Mouse (Mus musculus) olfactory bulb, adult 2 months (tissue): ENCODE data around the gene Pemt.

Experiments
- CTCF ChIP-seq: fragments of 200-500 bp; IDR thresholded peaks from 2 replicates; pipeline ENCODE4 v1.5.1; 2012; ENCODE audit warnings: low read depth, mild to moderate bottlenecking, low read length, moderate library complexity; ENCODE audit not compliant: insufficient read depth
- POLR2A ChIP-seq: fragments of 200-500 bp; IDR thresholded peaks from 2 replicates; pipeline ENCODE4 v1.6.1; 2012; ENCODE audit warnings: mild to moderate bottlenecking, low read depth, low read length, moderate library complexity; ENCODE audit not compliant: insufficient read depth

DNA sequence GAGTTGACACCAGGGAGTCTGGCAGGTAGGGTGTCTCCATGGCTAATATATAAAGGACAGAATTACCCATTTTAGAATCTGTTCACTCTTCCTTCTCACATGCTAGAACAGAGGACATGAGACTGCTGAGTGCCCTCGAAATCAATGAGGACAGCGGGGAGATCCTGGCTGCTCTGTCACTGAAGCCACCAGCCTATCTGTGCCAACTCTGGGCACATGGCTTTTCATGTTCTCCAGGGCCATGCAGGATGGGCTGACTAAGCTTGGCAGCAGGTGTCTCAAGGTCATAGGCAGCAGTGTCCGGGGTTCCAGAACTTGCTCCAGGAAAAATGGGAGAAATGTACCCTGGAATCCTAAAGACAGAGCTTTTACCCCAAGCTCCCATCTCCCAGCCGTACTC lies 21.4 kb upstream of the Pemt start:
- TF ChIP-seq CTCF = no peak
- TF ChIP-seq POLR2A = no peak
